Mouse (Mus musculus): ENCODE measurements around the gene Wfdc10.

DNA sequence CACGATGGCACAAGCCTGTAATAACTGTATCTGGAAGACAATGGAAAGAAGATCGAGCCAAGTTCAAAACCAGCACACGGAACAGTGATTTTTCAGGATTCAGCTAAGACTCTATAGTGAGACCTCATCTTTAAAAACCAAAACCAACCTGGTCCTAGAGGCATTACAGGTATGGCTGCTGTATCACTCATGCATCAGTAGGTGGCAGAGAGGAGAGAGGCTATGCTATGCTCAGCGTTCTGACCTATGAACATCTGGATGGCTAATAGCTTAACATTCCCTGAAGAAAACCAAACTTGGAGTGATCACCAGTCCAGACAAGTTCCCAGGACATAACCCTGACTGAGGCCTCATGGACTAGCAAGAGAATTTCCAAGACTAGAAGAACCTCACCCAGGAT, 34.1 kb upstream of the Wfdc10 start:
- no peak for TF ChIP-seq CTCF (IDR thresholded peaks at IDR 0.05; ENCODE audit: low read depth)
- TF ChIP-seq EP300 (IDR thresholded peaks at IDR 0.05; ENCODE audit: low read depth), result no peak
